Mouse (Mus musculus): ENCODE data around the gene Adra1b.

GRCm38 (mm10) chr11:43841596-43841995 lies 59.4 kb downstream of the Adra1b start:
- TF ChIP-seq CTCF (IDR thresholded peaks at IDR 0.05; ENCODE audit: low read depth, low read length) (no peak), POLR2A (IDR thresholded peaks at IDR 0.05; ENCODE audit: extremely low read depth, insufficient read depth, low read length) (no peak)

Measured in liver, adult 2 months (tissue).